Mouse (Mus musculus): ENCODE measurements around the gene Dand5. TPM values are rescaled to one million over a fixed set of nuclear protein-coding genes. Genes with fewer than 3 reads are reported as not detected.

The Dand5 gene
- polyA plus RNA-seq, 1 experiment, result 2.1 TPM

DNA sequence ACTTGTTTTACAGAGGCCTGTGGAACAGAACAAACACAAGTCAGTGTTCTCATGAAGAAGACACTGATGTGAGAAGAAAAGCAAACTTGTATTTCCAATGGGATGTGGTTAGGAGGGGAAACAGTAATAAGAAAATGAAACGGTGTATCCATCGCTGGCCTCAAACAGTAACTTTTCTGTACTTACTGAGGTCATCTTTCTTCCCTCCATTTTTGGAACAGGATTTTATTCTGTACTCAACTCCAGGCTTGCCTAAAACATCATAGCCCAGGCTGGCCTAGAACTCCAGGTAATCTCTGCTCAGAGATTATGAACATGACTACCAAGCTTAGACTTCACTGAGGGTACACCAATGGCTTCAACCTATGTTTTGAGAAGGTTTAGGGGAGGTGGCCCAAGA lies 16.8 kb upstream of the Dand5 start:
- TF ChIP-seq CTCF (IDR thresholded peaks at IDR 0.05; ENCODE audit: extremely low read depth, insufficient read length, insufficient replicate concordance, low read depth, low read length) (no peak), POLR2A (IDR thresholded peaks at IDR 0.05; ENCODE audit: low read depth, low read length) (no peak)
- H3K36me3 ChIP-seq (ENCODE audit: control insufficient read depth, insufficient read depth, low read length), result peaks cover 70% of the 10 kb centered on the region
- no peaks in the 10 kb centered on the region for H3K27me3 ChIP-seq (ENCODE audit: control insufficient read depth, insufficient read depth, low read length)
- 57% methylated on average over 2 of the region's 2 CpGs for WGBS
- no peak overlapping the region for H3K4me3 ChIP-seq (ENCODE audit: low read depth, low read length)
- H3K4me1 ChIP-seq (ENCODE audit: control insufficient read depth, insufficient read depth, insufficient read length, low read length), result peaks cover 2% of the 10 kb centered on the region; the same call in 1 of the 2 replicates
- H3K27ac ChIP-seq (ENCODE audit: insufficient read depth, low read depth, low read length), result no peak overlapping the region

DNA sequence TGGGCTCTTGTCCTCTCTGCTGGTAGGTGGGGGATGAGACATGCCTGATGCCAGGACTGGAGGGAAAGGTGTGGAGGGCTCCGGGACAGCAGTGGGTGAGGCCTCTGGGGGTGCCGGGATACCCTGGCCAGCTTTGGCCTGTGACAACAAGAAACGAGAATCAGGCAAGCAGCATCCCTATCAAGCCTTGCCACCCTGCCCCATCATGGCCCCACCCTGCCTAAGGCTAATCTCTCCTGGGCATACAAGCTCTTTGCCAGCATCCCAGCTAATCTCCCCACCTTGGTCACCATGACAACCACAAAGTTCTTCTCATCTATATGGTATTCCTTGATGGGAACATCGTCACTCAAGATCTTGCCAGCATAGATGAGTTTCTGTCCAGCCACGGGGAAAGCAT lies 15.9 kb upstream of the Dand5 start:
- Histone ChIP-seq H3K36me3 (ENCODE audit: control insufficient read depth, insufficient read depth, low read length) (peaks cover 67% of the 10 kb centered on the region), H3K4me1 (ENCODE audit: control insufficient read depth, insufficient read depth, insufficient read length, low read length) (no peaks in the 10 kb centered on the region), H3K4me3 (ENCODE audit: low read depth, low read length) (no peak overlapping the region), H3K27ac (ENCODE audit: insufficient read depth, low read depth, low read length) (no peak overlapping the region), H3K27me3 (ENCODE audit: control insufficient read depth, insufficient read depth, low read length) (no peaks in the 10 kb centered on the region)
- TF ChIP-seq CTCF (IDR thresholded peaks at IDR 0.05; ENCODE audit: extremely low read depth, insufficient read length, insufficient replicate concordance, low read depth, low read length) (no peak), POLR2A (IDR thresholded peaks at IDR 0.05; ENCODE audit: low read depth, low read length) (no peak)
- 82% methylated on average over 5 of the region's 5 CpGs for WGBS

DNA sequence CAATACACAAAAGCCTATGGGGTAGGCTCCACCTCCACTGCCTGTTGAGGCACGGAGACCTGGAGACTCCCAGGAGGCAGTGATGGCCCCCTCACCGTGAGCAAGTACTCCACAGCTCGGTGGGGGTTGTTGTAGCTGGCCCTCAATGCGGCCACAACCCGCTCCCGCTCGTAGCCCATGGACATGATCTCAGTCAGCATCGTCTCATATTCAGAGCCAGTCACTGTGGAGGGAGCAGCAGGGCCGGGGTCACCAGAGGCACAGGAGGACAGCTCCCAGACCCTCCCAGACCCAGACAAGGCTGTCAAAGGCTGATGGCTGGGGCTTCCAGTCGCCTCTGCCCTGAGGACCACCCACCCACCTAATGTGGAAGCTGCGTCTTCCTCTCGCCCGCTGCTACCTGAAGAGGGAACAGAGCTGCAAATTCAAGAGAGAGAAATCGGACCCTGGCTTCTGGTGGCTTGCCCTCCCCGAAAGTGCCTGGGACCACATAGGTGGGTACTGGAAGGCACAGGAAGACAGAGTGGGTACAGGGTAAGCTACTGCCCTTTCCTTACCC lies 15.4 kb upstream of the Dand5 start:
- 92% methylated on average over 15 of the region's 15 CpGs for WGBS
- peaks cover 62% of the 10 kb centered on the region for H3K36me3 ChIP-seq (ENCODE audit: control insufficient read depth, insufficient read depth, low read length)
- H3K4me3 ChIP-seq (ENCODE audit: low read depth, low read length), result no peak overlapping the region
- no peaks in the 10 kb centered on the region for H3K27me3 ChIP-seq (ENCODE audit: control insufficient read depth, insufficient read depth, low read length)
- no peak overlapping the region for H3K27ac ChIP-seq (ENCODE audit: insufficient read depth, low read depth, low read length)
- H3K4me1 ChIP-seq (ENCODE audit: control insufficient read depth, insufficient read depth, insufficient read length, low read length), result no peaks in the 10 kb centered on the region; the same call in 1 of the 2 replicates
- TF ChIP-seq CTCF (IDR thresholded peaks at IDR 0.05; ENCODE audit: extremely low read depth, insufficient read length, insufficient replicate concordance, low read depth, low read length) (no peak), POLR2A (IDR thresholded peaks at IDR 0.05; ENCODE audit: low read depth, low read length) (no peak)

DNA sequence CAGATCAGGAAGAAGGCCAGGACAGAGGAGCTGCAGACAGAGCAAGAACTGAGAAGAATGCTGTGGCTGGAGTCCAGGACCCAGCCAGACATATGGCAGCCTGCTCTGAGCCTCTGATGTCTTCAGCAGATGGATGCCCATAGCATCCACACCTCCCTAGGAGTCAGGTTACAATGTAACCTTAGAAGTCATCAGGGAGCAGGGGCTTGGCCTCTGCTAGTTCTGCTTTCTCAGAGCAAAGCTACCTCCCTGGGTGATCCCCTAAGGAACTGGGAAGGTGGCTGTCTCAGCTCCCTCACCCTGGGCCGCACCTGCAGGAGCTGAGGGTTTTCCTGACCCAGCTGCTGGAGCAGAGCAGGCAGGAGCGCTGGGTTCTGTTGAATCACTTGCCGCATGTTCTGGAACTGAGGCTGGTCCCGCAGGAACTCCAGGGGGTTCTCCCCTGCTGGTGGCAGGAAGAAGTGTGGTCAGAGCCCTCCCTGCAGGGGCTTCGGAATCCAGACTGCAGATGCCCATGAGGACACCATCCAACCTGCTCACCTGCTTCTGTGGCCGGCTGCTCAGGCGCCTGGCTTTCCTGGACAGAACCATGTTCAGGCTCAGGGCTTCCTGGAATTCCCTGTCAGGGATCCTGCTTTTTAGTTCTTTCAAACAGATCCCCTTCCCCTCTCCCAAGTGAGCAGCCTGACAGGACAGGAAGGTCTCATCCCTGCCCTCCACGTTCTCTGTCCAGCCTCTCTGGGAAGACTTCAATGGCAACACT lies 14.7 kb upstream of the Dand5 start:
- 78% methylated on average over 8 of the region's 8 CpGs for WGBS
- no peak overlapping the region for H3K4me3 ChIP-seq (ENCODE audit: low read depth, low read length)
- TF ChIP-seq POLR2A (IDR thresholded peaks at IDR 0.05; ENCODE audit: low read depth, low read length), result no peak
- no peak for TF ChIP-seq CTCF (IDR thresholded peaks at IDR 0.05; ENCODE audit: extremely low read depth, insufficient read length, insufficient replicate concordance, low read depth, low read length)

DNA sequence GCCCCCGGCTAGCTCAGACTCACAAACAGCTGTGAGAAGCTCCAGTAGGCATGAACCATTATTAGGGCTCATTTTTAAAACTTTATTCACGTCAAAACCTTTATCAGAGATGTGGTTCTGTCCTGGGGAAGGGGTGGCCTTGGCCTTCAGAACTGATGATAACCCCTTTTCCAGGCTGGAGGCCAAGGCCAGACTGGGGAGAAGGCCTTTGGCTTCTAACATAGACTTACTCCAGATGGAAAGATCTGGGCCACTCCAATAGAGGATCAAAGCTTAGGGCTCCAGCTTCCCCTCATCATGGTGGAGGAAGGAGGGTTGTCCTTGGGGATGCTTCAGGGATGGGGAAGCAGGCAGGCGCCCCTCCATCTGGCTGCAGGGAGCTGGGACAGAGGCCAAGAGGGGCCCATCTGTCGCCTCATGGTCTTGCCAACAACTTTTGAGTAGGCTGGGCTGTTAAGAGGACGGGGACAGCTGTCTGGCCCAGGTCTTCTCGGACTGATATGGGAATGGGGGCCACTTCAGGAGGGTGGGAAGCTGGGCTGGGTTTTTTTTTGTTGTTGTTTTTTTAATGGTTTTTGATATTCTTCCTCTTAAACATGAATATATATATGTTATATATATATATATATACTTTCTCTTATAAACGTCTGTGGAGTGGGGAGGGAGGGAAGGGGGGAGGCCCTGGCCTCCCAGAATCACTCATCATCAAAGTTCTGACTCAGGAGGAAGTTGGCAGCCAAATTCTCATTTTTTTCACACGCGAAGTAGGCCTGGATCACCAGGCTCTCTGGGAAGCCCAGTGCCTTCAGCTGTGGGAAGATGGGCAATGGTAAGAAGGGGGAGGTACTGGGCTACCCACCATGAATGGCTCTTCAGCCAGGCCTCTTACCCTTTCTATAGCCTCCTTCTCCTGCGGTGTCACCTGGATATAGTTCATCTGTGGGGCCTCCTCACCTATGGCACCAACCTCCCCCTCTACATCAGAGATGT lies 12.5 kb upstream of the Dand5 start:
- TF ChIP-seq CTCF (IDR thresholded peaks at IDR 0.05; ENCODE audit: extremely low read depth, insufficient read length, insufficient replicate concordance, low read depth, low read length) (no peak), POLR2A (IDR thresholded peaks at IDR 0.05; ENCODE audit: low read depth, low read length) (no peak)
- WGBS, result 50% methylated on average over 10 of the region's 10 CpGs
- H3K27ac ChIP-seq (ENCODE audit: insufficient read depth, low read depth, low read length), result no peak overlapping the region

More for the DNA sequence above, 14.7 kb upstream of the Dand5 start:
- Histone ChIP-seq H3K27ac (ENCODE audit: insufficient read depth, low read depth, low read length) (no peak overlapping the region), H3K27me3 (ENCODE audit: control insufficient read depth, insufficient read depth, low read length) (no peaks in the 10 kb centered on the region), H3K4me1 (ENCODE audit: control insufficient read depth, insufficient read depth, insufficient read length, low read length) (no peaks in the 10 kb centered on the region; the same call in 1 of the 2 replicates), H3K36me3 (ENCODE audit: control insufficient read depth, insufficient read depth, low read length) (peaks cover 56% of the 10 kb centered on the region)

DNA sequence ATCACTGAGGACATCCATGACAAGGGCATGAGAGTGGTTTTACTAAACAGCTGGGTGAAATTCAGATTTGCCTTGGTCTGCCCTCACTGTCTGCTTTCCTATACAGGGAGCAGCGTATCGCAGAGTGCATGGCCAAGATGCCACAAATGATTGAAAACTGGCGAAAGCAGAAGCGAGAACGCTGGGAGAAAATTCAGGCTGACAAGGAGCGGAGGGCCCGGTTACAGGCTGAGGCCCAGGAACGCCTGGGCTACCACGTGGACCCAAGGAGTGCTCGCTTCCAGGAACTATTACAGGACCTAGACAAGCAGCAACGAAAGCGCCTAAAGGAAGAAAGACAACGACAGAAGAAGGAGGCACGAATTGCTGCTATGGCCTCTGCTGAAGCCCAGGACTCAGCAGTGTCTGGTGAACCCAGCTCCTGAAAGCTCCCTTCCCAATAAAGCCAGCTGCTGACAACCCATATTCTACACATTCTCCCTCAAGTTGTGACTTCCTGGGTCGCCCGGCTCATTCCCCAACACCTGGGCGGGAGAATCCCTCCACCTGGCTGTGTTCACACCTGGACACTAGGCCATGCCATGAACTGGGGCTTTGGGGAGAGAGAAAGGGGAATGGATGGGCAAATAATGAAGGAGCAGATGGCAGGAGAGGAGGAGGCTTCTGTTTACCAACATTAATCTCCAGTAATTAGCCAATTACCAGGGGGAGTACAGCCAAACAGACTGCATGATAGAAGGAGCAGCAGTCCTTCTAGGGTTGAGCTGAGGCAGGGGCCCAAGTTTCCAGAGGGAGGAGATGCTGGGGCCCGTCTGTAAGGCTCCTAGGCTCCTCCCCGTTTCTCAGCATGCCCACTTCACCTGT lies 11.6 kb upstream of the Dand5 start:
- H3K4me3 ChIP-seq (ENCODE audit: low read depth, low read length), result no peak overlapping the region
- H3K4me1 ChIP-seq (ENCODE audit: control insufficient read depth, insufficient read depth, insufficient read length, low read length), result peaks cover 3% of the 10 kb centered on the region; the same call in 1 of the 2 replicates
- H3K36me3 ChIP-seq (ENCODE audit: control insufficient read depth, insufficient read depth, low read length), result peaks cover 43% of the 10 kb centered on the region
- H3K27ac ChIP-seq (ENCODE audit: insufficient read depth, low read depth, low read length), result no peak overlapping the region
- H3K27me3 ChIP-seq (ENCODE audit: control insufficient read depth, insufficient read depth, low read length), result no peaks in the 10 kb centered on the region
- TF ChIP-seq POLR2A (IDR thresholded peaks at IDR 0.05; ENCODE audit: low read depth, low read length) (no peak), CTCF (IDR thresholded peaks at IDR 0.05; ENCODE audit: extremely low read depth, insufficient read length, insufficient replicate concordance, low read depth, low read length) (no peak)
- 83% methylated on average over 19 of the region's 19 CpGs for WGBS

More for the DNA sequence above, 12.5 kb upstream of the Dand5 start:
- peaks cover 3% of the 10 kb centered on the region; the same call in 1 of the 2 replicates for H3K4me1 ChIP-seq (ENCODE audit: control insufficient read depth, insufficient read depth, insufficient read length, low read length)
- H3K4me3 ChIP-seq (ENCODE audit: low read depth, low read length), result no peak overlapping the region
- H3K36me3 ChIP-seq (ENCODE audit: control insufficient read depth, insufficient read depth, low read length), result peaks cover 43% of the 10 kb centered on the region
- H3K27me3 ChIP-seq (ENCODE audit: control insufficient read depth, insufficient read depth, low read length), result no peaks in the 10 kb centered on the region

Measured in small intestine, adult 2 months (tissue).